Mouse (Mus musculus) midbrain, postnatal 0 days (tissue): ENCODE data around the gene Scgb1b29. TPM values are rescaled to one million over a fixed set of nuclear protein-coding genes. Genes with fewer than 3 reads are reported as not detected.
"Not testable (repeated sequence)": the region's sequence is repeated elsewhere in the genome, so short reads cannot be mapped to it uniquely, and the experiment has no call there.

Experiments
- ATAC-seq: fragments of 200-750 bp; cut with Nextera tagmentation; 2 replicates; pipeline ENCODE4 v1.8.0; 2017; ENCODE audit warnings: moderate number of reproducible peaks, mild to moderate bottlenecking, moderate TSS enrichment, moderate library complexity; ENCODE audit not compliant: low FRiP score
- DNase-seq: peaks from one replicate; pipeline ENCODE4 v3.0.0-alpha.2; 2015; ENCODE audit warnings: low spot score
- H3K27ac ChIP-seq: fragments of 300-500 bp; sonication (generic); 2 replicates; pipeline ENCODE4 v1.5.1; 2014; ENCODE audit warnings: low read depth, mild to moderate bottlenecking, low read length, mixed read lengths
- H3K27me3 ChIP-seq: fragments of 300-500 bp; sonication (generic); 2 replicates; pipeline ENCODE4 v1.6.1; 2014; ENCODE audit warnings: low read length, control low read depth, mixed read lengths; ENCODE audit not compliant: insufficient read depth
- H3K36me3 ChIP-seq: fragments of 300-500 bp; sonication (generic); 2 replicates; pipeline ENCODE4 v1.6.1; 2014; ENCODE audit warnings: low read length, control low read depth, mixed read lengths; ENCODE audit not compliant: insufficient read depth
- H3K4me1 ChIP-seq: fragments of 300-500 bp; sonication (generic); 2 replicates; pipeline ENCODE4 v1.6.1; 2014; ENCODE audit warnings: mild to moderate bottlenecking, control low read depth, antibody characterized with exemption, low read length, mixed read lengths; ENCODE audit not compliant: insufficient read depth
- H3K4me2 ChIP-seq: fragments of 300-500 bp; sonication (generic); 2 replicates; pipeline ENCODE4 v1.6.1; 2014; ENCODE audit warnings: low read depth, mild to moderate bottlenecking, low read length, mixed read lengths; ENCODE audit not compliant: poor library complexity, severe bottlenecking
- H3K4me3 ChIP-seq: fragments of 300-500 bp; sonication (generic); 2 replicates; pipeline ENCODE4 v1.5.1; 2014; ENCODE audit warnings: low read depth, mild to moderate bottlenecking, low read length, moderate library complexity
- H3K9ac ChIP-seq: fragments of 300-500 bp; sonication (generic); replicated peaks from 2 replicates; pipeline ENCODE4 v1.6.1; 2014; ENCODE audit warnings: mild to moderate bottlenecking, low read length, moderate library complexity, mixed read lengths; ENCODE audit not compliant: poor library complexity, severe bottlenecking
- H3K9me3 ChIP-seq: fragments of 300-500 bp; sonication (generic); 2 replicates; pipeline ENCODE4 v1.6.1; 2016; ENCODE audit warnings: low read length, control low read depth
- WGBS: fragments of 180-500 bp; shearing (Covaris S2); extraction: QIAGEN DNeasy Blood & Tissue Kit; methylation state at CpG from one replicate; pipeline ENCODE4 v1.1.7; 2014; 5-methylcytosine and 5-hydroxymethylcytosine counted together
- polyA plus RNA-seq: library from polyadenylated mRNA; unstranded; fragments of >200 nt; fragmentation: Nextera tagmentation; extraction: Ambion mirVana; gene quantifications from 2 replicates; pipeline ENCODE4 v1.2.1, GENCODE M21; 2015
- total RNA-seq: library from RNA; depleted of rRNA; stranded (reverse); fragments of >200 nt; gene quantifications from 2 replicates; pipeline ENCODE4 v1.2.3, GENCODE M21; 2014; rRNA removed

Gene Scgb1b29
- total RNA-seq (not detected in 2 replicates), polyA plus RNA-seq (not detected in 2 replicates)

GRCm38 (mm10) chr7:32441241-32441640 is at the start of gene Scgb1b29:
Gene Scgb1b29 (plus strand): TSS chr7:32441541.
- ATAC-seq, H3K4me3 ChIP-seq, H3K9ac ChIP-seq, H3K4me2 ChIP-seq, H3K4me1 ChIP-seq, H3K27ac ChIP-seq, H3K36me3 ChIP-seq, H3K27me3 ChIP-seq, H3K9me3 ChIP-seq, DNase-seq: not testable (repeated sequence)
- WGBS, result 84% methylated on average over 1 of the region's 5 CpGs

GRCm38 (mm10) chr7:32428636-32429035 is 12.7 kb upstream of the Scgb1b29 start:
- not testable (repeated sequence) for H3K36me3 ChIP-seq, H3K27me3 ChIP-seq, H3K4me2 ChIP-seq, H3K9ac ChIP-seq, H3K27ac ChIP-seq, ATAC-seq, DNase-seq, H3K9me3 ChIP-seq, H3K4me3 ChIP-seq, H3K4me1 ChIP-seq
- 90% methylated on average over 9 of the region's 11 CpGs for WGBS

Other genes with a start within 250 kb of the Scgb1b29 start
- gene Scgb2b11, start 230.4 kb upstream of the Scgb1b29 start, total RNA-seq, result not detected in 2 replicates
- not detected in 2 replicates for gene Scgb2b11, start 230.4 kb upstream of the Scgb1b29 start, polyA plus RNA-seq
- not detected in 2 replicates for gene Scgb1b11, start 218.7 kb upstream of the Scgb1b29 start, total RNA-seq
- gene Scgb1b11, start 218.7 kb upstream of the Scgb1b29 start, polyA plus RNA-seq, result not detected in 2 replicates
- gene Scgb2b12, start 114.3 kb upstream of the Scgb1b29 start, total RNA-seq, result not detected in 2 replicates
- not detected in 2 replicates for gene Scgb2b12, start 114.3 kb upstream of the Scgb1b29 start, polyA plus RNA-seq
- not detected in 2 replicates for gene Scgb1b12, start 107.4 kb upstream of the Scgb1b29 start, total RNA-seq
- gene Scgb1b12, start 107.4 kb upstream of the Scgb1b29 start, polyA plus RNA-seq, result not detected in 2 replicates